Mouse (Mus musculus) hindbrain, postnatal 0 days (tissue): ENCODE results near the gene Sf3b1. TPM values are rescaled to one million over a fixed set of nuclear protein-coding genes. Genes with fewer than 3 reads are reported as not detected.
"Not testable (repeated sequence)": the region's sequence is repeated elsewhere in the genome, so short reads cannot be mapped to it uniquely, and the experiment has no call there.

Source experiments
- ATAC-seq: fragments of 200-750 bp; cut with Nextera tagmentation; 2 replicates; pipeline ENCODE4 v1.8.0; 2017; ENCODE audit warnings: mild to moderate bottlenecking, moderate TSS enrichment, moderate library complexity
- DNase-seq: peaks from one replicate; pipeline ENCODE4 v3.0.0-alpha.2; 2015; ENCODE audit warnings: low spot score
- H3K27ac ChIP-seq: fragments of 300-500 bp; sonication (generic); 2 replicates; pipeline ENCODE4 v1.5.1; 2014; ENCODE audit warnings: mild to moderate bottlenecking
- H3K27me3 ChIP-seq: fragments of 300-500 bp; sonication (generic); 2 replicates; pipeline ENCODE4 v1.6.1; 2014; ENCODE audit warnings: low read length, mixed read lengths; ENCODE audit not compliant: insufficient read depth
- H3K36me3 ChIP-seq: fragments of 300-500 bp; sonication (generic); 2 replicates; pipeline ENCODE4 v1.6.1; 2014; ENCODE audit warnings: low read length, mixed read lengths; ENCODE audit not compliant: insufficient read depth
- H3K4me1 ChIP-seq: fragments of 300-500 bp; sonication (generic); 2 replicates; pipeline ENCODE4 v1.6.1; 2014; ENCODE audit warnings: antibody characterized with exemption, low read length, mixed read lengths; ENCODE audit not compliant: insufficient read depth
- H3K4me2 ChIP-seq: fragments of 300-500 bp; sonication (generic); 2 replicates; pipeline ENCODE4 v1.6.1; 2014; ENCODE audit warnings: low read depth, mild to moderate bottlenecking, low read length, moderate library complexity, mixed read lengths
- H3K4me3 ChIP-seq: fragments of 300-500 bp; sonication (generic); 2 replicates; pipeline ENCODE4 v1.5.1; 2014; ENCODE audit warnings: low read length
- H3K9ac ChIP-seq: fragments of 300-500 bp; sonication (generic); replicated peaks from 2 replicates; pipeline ENCODE4 v1.6.1; 2014; ENCODE audit warnings: mild to moderate bottlenecking, low read length, moderate library complexity, mixed read lengths
- H3K9me3 ChIP-seq: fragments of 300-500 bp; sonication (generic); 2 replicates; pipeline ENCODE4 v1.6.1; 2016; ENCODE audit warnings: low read length, mixed read lengths
- CTCF ChIP-seq: IDR thresholded peaks from 2 replicates; pipeline ENCODE4 v1.5.1; 2016; ENCODE audit warnings: antibody characterized with exemption, control low read depth, low read depth
- WGBS: fragments of 180-500 bp; shearing (Covaris S2); extraction: QIAGEN DNeasy Blood & Tissue Kit; methylation state at CpG from one replicate; pipeline ENCODE4 v1.1.7; 2014; 5-methylcytosine and 5-hydroxymethylcytosine counted together
- polyA plus RNA-seq: library from polyadenylated mRNA; unstranded; fragments of >200 nt; fragmentation: Nextera tagmentation; extraction: Ambion mirVana; gene quantifications from 2 replicates; pipeline ENCODE4 v1.2.1, GENCODE M21; 2015
- total RNA-seq: library from RNA; depleted of rRNA; stranded (reverse); fragments of >200 nt; gene quantifications from 2 replicates; pipeline ENCODE4 v1.2.3, GENCODE M21; 2014

Gene Sf3b1
- total and polyA plus RNA-seq, 2 experiments from 2014 or later = 141 to 261 TPM

DNA sequence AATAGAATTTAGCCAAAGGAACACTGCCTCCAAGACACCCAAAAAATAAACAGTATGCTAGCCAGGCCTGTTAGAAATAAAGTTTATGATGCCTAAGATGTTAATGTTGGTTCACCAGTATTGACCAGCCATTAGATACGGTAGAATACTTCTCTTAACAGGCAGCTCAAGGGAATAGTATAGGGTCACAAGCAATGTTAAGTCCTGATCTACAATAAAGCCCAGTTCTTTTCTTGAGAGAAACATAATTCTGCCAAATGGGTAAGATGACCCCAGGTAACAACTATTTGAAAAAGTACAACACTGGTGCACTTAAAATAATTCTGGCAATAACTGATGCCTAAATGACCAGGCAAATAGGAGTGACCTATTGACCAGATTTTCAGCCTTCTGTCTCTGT lies 685 bp upstream of the Sf3b1 start:
- H3K27ac ChIP-seq = peak overlapping the region; percentile 97; the same call in 1 of the 2 replicates
- ATAC-seq = no peak
- WGBS = 90% methylated on average over 1 of the region's 1 CpGs

DNA sequence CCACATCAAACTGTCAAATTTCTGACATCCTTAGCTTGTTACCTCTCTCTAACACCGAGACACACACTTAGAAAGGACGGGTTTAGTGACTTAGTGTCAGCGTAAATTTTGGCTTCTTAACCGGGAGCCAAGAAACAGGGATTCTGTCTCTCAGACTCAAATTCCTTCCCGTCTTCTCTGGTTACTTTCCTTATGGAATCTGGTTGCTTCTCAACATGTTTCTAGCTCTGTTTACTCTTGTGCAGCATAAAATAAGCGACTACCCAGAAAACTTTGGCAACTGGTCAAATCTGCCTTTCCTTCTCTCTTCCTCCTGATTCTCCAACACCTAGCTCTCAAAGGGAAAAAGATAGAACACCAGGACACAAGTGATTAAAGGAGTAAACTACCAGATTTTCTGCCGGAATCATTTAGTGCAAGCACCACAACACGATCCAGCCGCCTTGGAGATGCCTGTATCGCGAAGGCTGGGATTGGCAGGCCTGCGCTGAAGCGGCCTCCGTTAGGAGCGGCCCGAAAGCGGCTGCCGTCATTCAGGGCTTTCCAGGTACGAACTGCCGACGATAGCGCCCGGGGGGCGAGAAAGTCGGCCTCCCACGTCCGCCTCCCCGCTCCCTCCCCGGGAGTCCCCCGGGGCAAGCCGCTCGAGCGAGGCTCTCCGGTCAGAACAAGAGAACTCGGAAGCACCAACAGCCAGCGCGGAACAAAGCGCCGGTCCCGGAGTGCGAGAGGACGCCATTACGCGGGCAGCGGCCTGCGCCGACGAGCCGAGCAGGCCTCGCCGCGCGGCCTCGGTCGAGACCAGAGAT lies 633 bp downstream of the Sf3b1 start:
- peak; percentile 65 for DNase-seq
- peak overlapping the region; percentile 99 for H3K4me3 ChIP-seq
- peak overlapping the region; percentile 84 for H3K4me2 ChIP-seq
- no peaks in the 10 kb centered on the region for H3K4me1 ChIP-seq
- no peak for TF ChIP-seq CTCF
- WGBS = under 1% methylated on average over 55 of the region's 55 CpGs
- peak; percentile 74 for ATAC-seq
- H3K27me3 ChIP-seq = no peaks in the 10 kb centered on the region
- H3K36me3 ChIP-seq = no peaks in the 10 kb centered on the region
- H3K9me3 ChIP-seq = no peaks in the 10 kb centered on the region
- H3K9ac ChIP-seq = peak overlapping the region; percentile 99
- peak overlapping the region; percentile 97 for H3K27ac ChIP-seq

More for the DNA sequence above, 685 bp upstream of the Sf3b1 start:
- H3K4me1 ChIP-seq = no peaks in the 10 kb centered on the region
- no peaks in the 10 kb centered on the region for H3K27me3 ChIP-seq
- H3K4me2 ChIP-seq = peak overlapping the region; percentile 84; the same call in 1 of the 2 replicates
- no peak for TF ChIP-seq CTCF
- H3K36me3 ChIP-seq = no peaks in the 10 kb centered on the region
- H3K4me3 ChIP-seq = peak overlapping the region; percentile 99; the same call in 1 of the 2 replicates
- H3K9ac ChIP-seq = no peak overlapping the region
- H3K9me3 ChIP-seq = no peaks in the 10 kb centered on the region
- DNase-seq = no peak

DNA sequence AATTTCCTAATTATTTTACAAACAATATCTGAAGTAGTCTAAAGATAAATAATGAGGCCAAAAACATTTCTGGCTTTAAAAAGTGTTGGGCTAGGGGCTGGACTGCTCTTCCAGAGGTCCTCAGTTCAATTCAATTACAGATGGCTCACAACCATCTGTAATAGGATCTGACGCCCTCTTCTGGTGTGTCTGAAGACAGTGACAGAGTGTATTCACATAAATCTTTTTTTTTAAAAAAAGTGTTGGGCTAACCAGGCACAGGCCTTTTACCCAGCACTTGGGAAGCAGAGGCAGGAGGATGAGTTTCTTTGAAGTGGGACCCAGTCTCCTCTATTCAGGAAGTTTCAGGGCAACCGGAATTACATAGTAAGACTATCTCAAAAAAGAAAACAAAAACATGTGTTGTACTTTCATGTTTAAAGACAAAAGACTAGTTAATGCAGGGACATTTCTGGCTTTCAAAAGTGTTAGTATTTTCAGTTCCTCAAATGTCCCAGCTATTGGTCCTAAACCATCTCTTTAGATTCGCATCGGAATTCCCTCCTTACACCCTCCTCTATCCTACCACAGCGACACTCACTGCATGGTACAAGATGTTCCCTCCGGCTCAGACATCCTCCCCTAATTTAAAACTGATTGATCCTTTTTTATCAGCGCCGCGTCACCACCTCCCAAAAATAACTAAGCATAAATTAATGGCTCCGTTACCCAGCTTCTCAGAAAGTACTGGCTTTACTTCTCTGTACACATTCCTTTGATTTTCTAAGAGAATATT lies 1.4 kb downstream of the Sf3b1 start:
- H3K4me1 ChIP-seq = no peaks in the 10 kb centered on the region
- ATAC-seq = no peak
- TF ChIP-seq CTCF = no peak
- DNase-seq = peak; percentile 6
- H3K36me3 ChIP-seq = no peaks in the 10 kb centered on the region
- peak overlapping the region; percentile 99 for H3K4me3 ChIP-seq
- H3K27ac ChIP-seq = peak overlapping the region; percentile 97; the same call in 1 of the 2 replicates
- WGBS = 13% methylated on average over 10 of the region's 10 CpGs
- no peaks in the 10 kb centered on the region for H3K9me3 ChIP-seq
- H3K27me3 ChIP-seq = no peaks in the 10 kb centered on the region
- H3K4me2 ChIP-seq = peak overlapping the region; percentile 84
- peak overlapping the region; percentile 99 for H3K9ac ChIP-seq

DNA sequence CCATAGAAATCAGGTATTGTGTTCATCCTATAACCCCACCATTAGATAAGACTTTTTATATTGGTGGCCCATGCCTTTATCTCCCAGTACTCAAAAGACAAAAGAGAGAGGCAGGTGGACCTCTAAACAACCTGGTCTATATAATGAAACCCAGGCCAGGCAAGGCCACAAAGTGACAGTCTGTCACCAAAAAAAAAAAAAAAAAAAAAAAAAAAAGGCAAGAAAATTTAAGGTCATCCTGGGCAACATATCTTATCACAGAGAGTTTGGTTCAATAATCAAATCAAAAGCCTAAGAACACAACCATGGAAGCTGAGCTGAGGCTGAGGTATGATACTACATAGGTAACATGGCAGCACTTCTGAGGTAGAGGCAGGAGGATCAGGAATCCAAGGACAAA lies 5.4 kb downstream of the Sf3b1 start:
- TF ChIP-seq CTCF = no peak
- Histone ChIP-seq H3K27ac (no peak overlapping the region), H3K27me3 (no peaks in the 10 kb centered on the region), H3K4me2 (no peak overlapping the region), H3K4me1 (no peaks in the 10 kb centered on the region), H3K4me3 (no peak overlapping the region), H3K9me3 (no peaks in the 10 kb centered on the region), H3K9ac (no peak overlapping the region), H3K36me3 (0 out of 2 replicates have a peak, but pooled peaks cover 7% of the 10 kb centered on the region)
- DNase-seq (no peak), ATAC-seq (no peak)

DNA sequence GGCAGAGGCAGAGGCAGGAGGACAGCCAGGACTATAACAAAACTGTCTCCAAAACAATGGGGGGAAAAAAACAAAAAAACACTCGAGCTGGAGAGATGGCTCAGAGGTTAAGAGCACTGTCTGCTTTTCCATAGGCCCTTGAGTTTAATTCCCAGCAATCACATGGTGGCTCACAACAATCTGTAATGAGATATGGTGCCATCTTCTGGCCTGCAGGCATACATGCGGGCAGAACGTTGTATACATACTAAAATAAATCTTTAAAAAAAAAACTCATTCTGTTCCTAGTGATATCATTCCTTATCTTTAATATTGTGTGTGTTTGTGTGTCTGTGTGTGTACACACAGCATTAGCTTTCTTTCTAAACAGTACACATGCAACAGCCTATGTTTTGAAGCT lies 14.8 kb downstream of the Sf3b1 start:
- no peak overlapping the region for H3K4me3 ChIP-seq
- ATAC-seq (no peak), DNase-seq (no peak)
- no peak overlapping the region for H3K9ac ChIP-seq
- no peak overlapping the region for H3K4me2 ChIP-seq
- H3K36me3 ChIP-seq = peaks cover 34% of the 10 kb centered on the region
- WGBS = 53% methylated on average over 3 of the region's 3 CpGs
- H3K9me3 ChIP-seq = no peaks in the 10 kb centered on the region
- no peak overlapping the region for H3K27ac ChIP-seq
- no peaks in the 10 kb centered on the region for H3K27me3 ChIP-seq
- peak; percentile 36 for TF ChIP-seq CTCF
- H3K4me1 ChIP-seq = no peaks in the 10 kb centered on the region

DNA sequence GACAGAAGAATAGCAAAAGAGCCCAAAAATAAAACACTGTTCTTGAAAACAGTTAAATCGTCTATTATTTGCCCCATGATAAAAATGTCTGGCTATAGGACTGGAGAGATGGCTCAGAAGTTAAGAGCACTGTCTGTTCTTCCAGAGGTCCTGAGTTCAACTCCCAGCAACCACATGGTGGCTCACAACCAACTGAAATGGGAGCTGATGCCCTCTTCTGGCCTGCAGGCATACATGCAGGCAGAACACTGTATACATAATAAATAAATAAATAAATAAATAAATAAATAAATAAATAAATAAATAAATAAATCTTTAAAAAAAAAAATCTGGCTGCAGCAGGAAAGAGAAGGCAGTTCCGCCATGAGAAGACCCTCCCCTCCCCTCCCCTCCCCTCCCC lies 19.0 kb downstream of the Sf3b1 start:
- not testable (repeated sequence) for DNase-seq, H3K4me1 ChIP-seq, H3K27ac ChIP-seq, H3K27me3 ChIP-seq, H3K4me2 ChIP-seq, H3K4me3 ChIP-seq, H3K9me3 ChIP-seq, ATAC-seq, H3K9ac ChIP-seq
- TF ChIP-seq CTCF = peak; percentile 11; the same call in 1 of the 2 replicates
- WGBS = 89% methylated on average over 2 of the region's 2 CpGs
- peaks cover 46% of the 10 kb centered on the region for H3K36me3 ChIP-seq
